In genomic region chr1:179009911-179010310, GRCm38 (mm10) we compare ENCODE assay signal across 16 mouse cellular contexts.
DNase-seq lines count a peak whose midpoint lies in the region; ATAC-seq lines count a peak whose summit lies in the region.
"Had no signal": no experiment of that assay in that cellular context is flagged by ENCODE, and none has a peak within 500 bp of the region (broad histone marks: within the 10 kb centered on the region; RNA-seq: fewer than 3 reads in every experiment).

No protein-coding gene starts in this region.

- H3K36me3 ChIP-seq in forebrain, embryonic 10.5 days (replicated peaks) = no peaks in the 10 kb centered on the region
- no peaks in the 10 kb centered on the region for H3K36me3 ChIP-seq in forebrain, embryonic 11.5 days (ENCODE audit: control insufficient read depth, insufficient read depth, low read length)
- H3K36me3 ChIP-seq in kidney, embryonic 16.5 days (ENCODE audit: insufficient read depth, low read length) = no peaks in the 10 kb centered on the region
- no peaks in the 10 kb centered on the region for H3K36me3 ChIP-seq in kidney, embryonic 14.5 days (ENCODE audit: control insufficient read depth, insufficient read depth, low read length)
- H3K36me3 ChIP-seq: embryonic facial prominence, embryonic 10.5 days; forebrain, embryonic 15.5 days; heart, embryonic 15.5 days; hindbrain, embryonic 15.5 days had no signal

- no peak overlapping the region for H3K9ac ChIP-seq in forebrain, embryonic 11.5 days (ENCODE audit: low read length)
- H3K9ac ChIP-seq in kidney, embryonic 16.5 days (replicated peaks; ENCODE audit: low read length) = no peak overlapping the region
- no peak overlapping the region for H3K9ac ChIP-seq in kidney, embryonic 14.5 days (ENCODE audit: low read depth, low read length)
- H3K9ac ChIP-seq: forebrain, embryonic 15.5 days; heart, embryonic 15.5 days; hindbrain, embryonic 15.5 days had no signal

- H3K4me2 ChIP-seq in forebrain, embryonic 11.5 days (ENCODE audit: low read depth, low read length, severe bottlenecking) = no peak overlapping the region
- H3K4me2 ChIP-seq in kidney, embryonic 16.5 days (replicated peaks; ENCODE audit: low read depth, low read length) = no peak overlapping the region
- H3K4me2 ChIP-seq in kidney, embryonic 14.5 days (replicated peaks; ENCODE audit: low read depth, low read length) = no peak overlapping the region
- H3K4me2 ChIP-seq: forebrain, embryonic 15.5 days; heart, embryonic 11.5 days; heart, embryonic 15.5 days; hindbrain, embryonic 15.5 days had no signal

- H3K27me3 ChIP-seq in forebrain, embryonic 10.5 days (ENCODE audit: poor library complexity, severe bottlenecking) = no peaks in the 10 kb centered on the region
- H3K27me3 ChIP-seq in forebrain, embryonic 11.5 days (ENCODE audit: control insufficient read depth, insufficient read depth, low read length) = no peaks in the 10 kb centered on the region
- no peaks in the 10 kb centered on the region for H3K27me3 ChIP-seq in kidney, embryonic 16.5 days (ENCODE audit: insufficient read depth, low read length)
- H3K27me3 ChIP-seq in kidney, embryonic 14.5 days (ENCODE audit: control insufficient read depth, insufficient read depth, low read length) = no peaks in the 10 kb centered on the region
- H3K27me3 ChIP-seq: forebrain, embryonic 15.5 days; heart, embryonic 15.5 days; hindbrain, embryonic 15.5 days had no signal

- no peak for ATAC-seq in forebrain, embryonic 11.5 days (replicated peaks; ENCODE audit: low FRiP score)
- no peak for ATAC-seq in kidney, embryonic 16.5 days (ENCODE audit: low FRiP score, low TSS enrichment)
- ATAC-seq in kidney, embryonic 14.5 days (ENCODE audit: low FRiP score, low TSS enrichment) = no peak
- ATAC-seq: forebrain, embryonic 15.5 days had no signal

- no peaks in the 10 kb centered on the region for H3K9me3 ChIP-seq in forebrain, embryonic 10.5 days
- H3K9me3 ChIP-seq in forebrain, embryonic 11.5 days (ENCODE audit: control insufficient read depth, low read length) = no peaks in the 10 kb centered on the region
- H3K9me3 ChIP-seq in kidney, embryonic 16.5 days (ENCODE audit: low read length) = no peaks in the 10 kb centered on the region
- no peaks in the 10 kb centered on the region for H3K9me3 ChIP-seq in kidney, embryonic 14.5 days (ENCODE audit: control insufficient read depth, low read length)
- H3K9me3 ChIP-seq: embryonic facial prominence, embryonic 10.5 days; forebrain, embryonic 15.5 days; heart, embryonic 15.5 days; hindbrain, embryonic 15.5 days had no signal

- H3K27ac ChIP-seq in forebrain, embryonic 10.5 days = 0 out of 2 replicates have a peak overlapping the region, but pooled peaks have one; percentile 11
- H3K27ac ChIP-seq in forebrain, embryonic 11.5 days (ENCODE audit: low read depth, low read length) = no peak overlapping the region
- H3K27ac ChIP-seq in kidney, embryonic 16.5 days (ENCODE audit: low read length) = no peak overlapping the region
- H3K27ac ChIP-seq in kidney, embryonic 14.5 days (ENCODE audit: low read depth, low read length) = no peak overlapping the region
- H3K27ac ChIP-seq: embryonic facial prominence, embryonic 10.5 days; forebrain, embryonic 15.5 days; heart, embryonic 15.5 days; hindbrain, embryonic 15.5 days had no signal

- peaks cover 7% of the 10 kb centered on the region; the same call in 1 of the 2 replicates for H3K4me1 ChIP-seq in forebrain, embryonic 10.5 days
- no peaks in the 10 kb centered on the region for H3K4me1 ChIP-seq in forebrain, embryonic 11.5 days (replicated peaks; ENCODE audit: control insufficient read depth, insufficient read depth, low read length)
- H3K4me1 ChIP-seq in kidney, embryonic 16.5 days (ENCODE audit: insufficient read depth, low read length) = no peaks in the 10 kb centered on the region
- no peaks in the 10 kb centered on the region for H3K4me1 ChIP-seq in kidney, embryonic 14.5 days (ENCODE audit: control insufficient read depth, insufficient read depth, low read length)

- no peak overlapping the region for H3K4me3 ChIP-seq in forebrain, embryonic 10.5 days
- H3K4me3 ChIP-seq in forebrain, embryonic 11.5 days (ENCODE audit: low read depth, low read length) = no peak overlapping the region
- no peak overlapping the region for H3K4me3 ChIP-seq in kidney, embryonic 16.5 days (ENCODE audit: low read length)
- no peak overlapping the region for H3K4me3 ChIP-seq in kidney, embryonic 14.5 days (ENCODE audit: low read length)
- H3K4me3 ChIP-seq: embryonic facial prominence, embryonic 10.5 days; forebrain, embryonic 15.5 days; heart, embryonic 15.5 days; hindbrain, embryonic 15.5 days had no signal

- DNase-seq in forebrain, embryonic 10.5 days (ENCODE audit: extremely low spot score, low spot score) = no peak
- no peak for DNase-seq in forebrain, embryonic 11.5 days (ENCODE audit: low spot score)
- peak; percentile 10 for DNase-seq in kidney, adult 18-20 months
- peak; percentile 23 to 49 for DNase-seq in kidney, postnatal 36 days
- DNase-seq in urinary bladder, adult 2 months (ENCODE audit: low spot score) = no peak
- DNase-seq: adrenal gland, postnatal 10 days; cerebellum, adult 11-12 months; cerebellum, postnatal 10 days; gastrocnemius, postnatal 36 days had no signal

- 85% methylated on average over 3 of the region's 3 CpGs for WGBS in forebrain, embryonic 10.5 days
- 91% methylated on average over 3 of the region's 3 CpGs for WGBS in forebrain, embryonic 11.5 days
- 88% methylated on average over 3 of the region's 3 CpGs for WGBS in kidney, embryonic 16.5 days
- 83% methylated on average over 3 of the region's 3 CpGs for WGBS in kidney, embryonic 14.5 days

Comparison
In these comparisons a context has a peak if more than half of its experiments do, and no peak if none do; other contexts are left out.
1. DNase-seq: peak in kidney, adult 18-20 months (single experiment) and kidney, postnatal 36 days (2 of 2); none in forebrain, embryonic 10.5 days (single experiment), forebrain, embryonic 11.5 days (single experiment) and urinary bladder, adult 2 months (single experiment).